Mouse (Mus musculus) T-helper 2 cell (primary cell): ENCODE results near the gene Selenow.

Source experiments
- in situ Hi-C: fragments of 300-600 bp; cut with MboI, MseI; formaldehyde crosslinking; loops from one replicate; pipeline ENCODE4 v1.15.1; 2025; ENCODE audit warnings: high pct_unique_total_duplicates

The Selenow gene

GRCm38 (mm10) chr7:15922220-15922773 lies at the start of gene Selenow:
TSS of gene Selenow (minus strand) at chr7:15922402.
- in situ Hi-C loops = no loop called here

GRCm38 (mm10) chr7:15969674-15970073 lies 47.5 kb upstream of the Selenow start:
- in situ Hi-C loops = loop anchor here (5.0 kb wide), 2 partner anchors 37 to 43 kb away; no protein-coding TSS in a partner anchor

GRCm38 (mm10) chr7:15968322-15968721 lies 46.1 kb upstream of the Selenow start:
- in situ Hi-C loops = no loop called here

DNA sequence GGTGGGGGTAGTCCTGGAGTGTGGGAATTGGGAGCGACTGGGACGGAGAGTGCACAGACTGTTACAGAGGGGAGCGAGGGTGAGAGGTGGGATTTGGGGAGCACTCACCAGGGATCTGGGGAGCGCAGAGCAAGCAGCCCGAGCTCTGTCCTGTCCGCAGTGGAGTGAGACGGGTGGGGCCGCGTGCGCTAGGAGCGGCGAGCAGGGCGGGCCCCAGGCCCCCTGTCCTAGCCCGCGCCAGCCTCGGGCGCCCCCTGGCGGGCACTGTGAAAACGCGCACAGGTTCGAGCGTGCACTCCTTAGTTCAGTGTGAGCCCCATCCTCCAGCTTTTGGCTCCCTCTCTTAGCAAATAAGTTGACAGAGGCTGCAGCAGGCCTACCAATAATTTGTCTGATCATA lies 45.1 kb upstream of the Selenow start, which contains the start of gene Ehd2:
Ehd2 (minus strand) TSS at position 256 of the 400 bp plus-strand sequence.
- in situ Hi-C loops = no loop called here

GRCm38 (mm10) chr7:15966489-15966888 lies 44.3 kb upstream of the Selenow start:
- in situ Hi-C loops = no loop called here

DNA sequence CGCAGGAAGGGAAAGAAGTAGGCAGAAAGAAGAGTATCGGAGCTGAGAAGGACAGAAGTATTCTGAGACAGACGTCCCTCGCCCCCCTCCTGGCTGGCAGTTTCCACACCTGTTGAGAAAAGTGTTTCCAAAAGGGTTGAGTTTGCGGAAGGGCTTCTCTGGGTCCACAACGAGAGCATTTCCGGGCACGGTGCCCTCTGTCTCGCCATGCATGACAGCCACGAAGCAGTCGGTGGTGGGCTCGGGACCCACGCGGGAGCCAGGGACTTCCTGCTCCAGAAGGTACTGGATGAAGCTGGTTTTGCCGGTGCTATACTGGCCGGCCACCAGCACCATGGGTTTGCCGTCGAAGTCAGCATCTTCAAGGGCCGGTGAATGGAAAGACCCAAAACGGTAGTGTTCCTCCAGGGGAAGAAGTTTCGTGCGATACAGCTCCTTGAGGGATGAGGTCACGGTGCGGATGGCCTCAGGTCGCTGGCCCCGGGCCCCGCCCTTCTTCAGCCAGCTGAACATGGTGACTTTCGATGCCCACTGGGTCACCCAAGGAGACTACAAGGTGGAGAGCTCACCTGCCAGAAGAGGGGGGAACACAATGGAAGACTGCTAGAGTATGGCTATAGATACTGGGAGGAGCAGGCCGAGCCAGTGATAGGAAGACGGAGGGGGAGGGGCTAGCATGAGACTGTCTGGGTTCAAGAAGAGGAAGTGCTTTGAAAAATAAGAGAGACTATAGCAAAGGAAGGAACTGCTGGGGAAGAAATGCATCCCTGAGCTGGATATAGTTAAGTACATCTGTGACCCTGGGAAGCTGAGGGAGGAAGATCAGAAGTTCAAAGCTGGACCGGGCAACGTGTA lies 41.8 kb upstream of the Selenow start:
- in situ Hi-C loops = no loop called here

- in situ Hi-C loops = no loop called here
Observed at GRCm38 (mm10) chr7:15962311-15963288, 40.4 kb upstream of the Selenow start.

DNA sequence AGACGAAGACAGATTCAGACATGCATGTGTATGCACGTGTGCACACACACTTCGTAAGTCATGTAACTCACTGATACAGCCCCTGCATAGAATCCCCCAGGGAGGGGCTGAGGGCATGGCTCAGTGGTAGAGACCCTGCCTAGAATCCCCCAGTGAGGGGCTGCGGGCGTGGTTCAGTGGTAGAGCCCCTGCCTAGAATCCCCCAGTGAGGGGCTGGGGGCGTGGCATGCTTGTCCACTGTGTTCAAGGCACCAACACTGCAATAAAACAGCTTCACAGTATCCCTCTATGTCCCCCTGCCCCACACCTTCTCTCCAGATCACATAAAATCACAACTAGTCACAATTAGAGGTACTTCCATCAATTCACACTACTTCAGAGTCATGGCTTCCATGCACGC lies 39.6 kb upstream of the Selenow start:
- in situ Hi-C loops = no loop called here

- in situ Hi-C loops = no loop called here
Observed at GRCm38 (mm10) chr7:15961239-15961638, 39.0 kb upstream of the Selenow start.

- in situ Hi-C loops = no loop called here
Observed at GRCm38 (mm10) chr7:15960691-15961090, 38.5 kb upstream of the Selenow start.

DNA sequence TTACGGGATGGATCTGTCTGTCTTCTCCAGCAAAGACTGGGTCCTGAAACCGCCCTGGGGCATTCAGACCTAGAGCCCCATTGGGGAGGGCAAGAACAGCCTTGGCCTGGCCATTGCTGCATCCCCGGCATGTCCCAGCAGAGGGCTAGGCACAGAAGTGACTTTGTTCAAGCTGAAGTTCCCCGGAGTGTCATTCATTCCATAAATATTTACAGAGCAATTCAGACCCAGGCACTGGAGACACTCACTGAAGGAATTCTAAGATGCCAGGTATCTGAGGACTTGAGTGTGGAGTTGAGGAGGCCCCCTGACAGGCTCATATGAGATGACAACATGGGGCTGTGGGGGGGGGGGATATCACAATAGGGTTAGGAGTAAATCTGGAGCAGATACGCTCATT lies 33.9 kb upstream of the Selenow start:
- in situ Hi-C loops = no loop called here

DNA sequence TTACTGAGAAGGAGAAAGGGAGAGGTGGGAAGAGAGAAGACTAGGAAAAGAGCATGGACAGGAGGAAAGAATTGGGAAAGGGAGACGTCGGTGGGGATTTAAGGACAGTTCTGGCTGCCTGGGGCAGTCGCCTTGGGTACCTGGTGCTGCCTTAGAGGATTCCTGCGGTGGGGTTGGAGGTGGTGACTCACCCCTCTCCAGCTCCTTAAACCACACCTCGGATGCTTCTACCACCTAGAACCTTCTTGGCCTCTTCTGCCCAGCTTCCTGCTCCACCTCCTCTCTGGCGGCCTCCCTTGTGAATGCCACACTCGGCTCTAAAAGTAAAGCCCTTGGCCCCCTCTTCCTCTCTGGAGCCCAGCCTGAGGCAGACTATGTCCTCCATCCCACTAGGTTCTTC lies 33.3 kb upstream of the Selenow start:
- in situ Hi-C loops = no loop called here

GRCm38 (mm10) chr7:15954978-15955443 lies 32.8 kb upstream of the Selenow start:
- in situ Hi-C loops = no loop called here

- in situ Hi-C loops = no loop called here
Observed at GRCm38 (mm10) chr7:15954436-15954835, 32.2 kb upstream of the Selenow start.

GRCm38 (mm10) chr7:15953307-15954074 lies 31.3 kb upstream of the Selenow start:
- in situ Hi-C loops = no loop called here

DNA sequence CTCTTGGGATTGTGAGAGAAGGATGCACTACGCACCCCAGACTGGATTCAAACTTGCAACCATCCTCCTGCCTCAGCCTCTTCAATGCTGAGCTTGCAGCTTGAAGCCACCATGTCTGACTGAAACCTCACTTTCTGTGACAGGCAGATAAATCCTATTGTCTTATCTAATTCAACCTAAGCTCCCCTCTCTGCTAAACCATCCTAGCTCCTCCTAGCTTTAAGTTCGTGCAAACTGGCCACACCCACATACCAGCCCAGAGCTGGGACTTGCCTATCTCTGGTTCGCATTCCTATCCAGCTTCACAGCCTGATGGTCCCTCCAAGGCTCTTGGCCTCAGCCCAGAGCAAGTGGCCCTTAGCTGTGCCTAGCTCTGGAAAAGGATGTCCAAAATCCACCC lies 30.2 kb upstream of the Selenow start:
- in situ Hi-C loops = no loop called here

DNA sequence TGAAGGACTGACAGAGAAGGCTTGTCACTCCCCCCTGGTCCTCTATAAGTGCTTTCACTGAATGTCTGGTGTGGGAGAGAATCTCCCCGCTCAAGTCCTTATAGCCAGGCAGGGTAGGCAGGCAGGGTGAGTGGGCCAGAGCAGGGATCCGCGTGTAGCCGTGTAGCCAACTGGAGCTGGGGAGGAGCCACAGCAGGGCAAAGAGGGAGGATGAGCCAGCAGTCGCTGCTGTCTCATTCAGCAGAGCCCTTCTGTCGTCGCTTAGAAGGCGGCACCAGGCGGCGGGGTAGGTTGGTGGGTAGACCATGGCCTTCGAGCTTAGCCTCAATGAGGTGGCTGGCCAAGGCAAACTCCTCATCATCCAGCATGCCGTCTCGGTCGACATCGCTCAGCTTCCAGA lies 27.8 kb upstream of the Selenow start:
- in situ Hi-C loops = no loop called here

DNA sequence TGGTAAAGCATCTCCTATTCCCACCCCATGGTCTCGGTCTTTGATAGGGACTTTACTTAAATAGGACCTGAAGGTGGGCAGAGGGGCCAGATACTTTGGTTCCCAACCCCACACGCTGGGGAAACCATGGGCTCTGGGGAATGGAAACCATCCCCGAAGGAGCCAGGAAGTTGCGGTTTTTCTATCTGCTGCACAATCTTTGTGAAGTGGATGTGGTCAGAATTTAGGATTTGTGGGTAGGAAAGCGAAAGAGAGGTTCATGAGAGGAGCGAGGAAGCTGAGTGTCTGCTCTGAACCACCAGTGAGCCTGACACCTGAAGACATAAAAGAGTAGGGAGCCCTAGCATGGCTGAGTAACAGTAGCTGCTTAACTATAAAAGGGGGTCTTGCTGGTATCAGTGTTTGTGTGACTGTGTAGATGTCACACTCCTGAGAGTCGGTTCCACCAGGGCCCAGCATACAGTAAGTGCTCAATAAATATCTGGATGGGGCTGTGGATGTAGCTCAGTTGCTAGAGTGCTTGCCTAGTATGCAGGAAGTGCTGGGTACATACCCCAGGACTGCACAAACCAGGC lies 27.1 kb upstream of the Selenow start:
- in situ Hi-C loops = loop anchor here (25.0 kb wide), 1 partner anchor 938 kb away; the partner anchor contains the start of genes Dact3 and Gng8

GRCm38 (mm10) chr7:15948381-15948941 lies 26.3 kb upstream of the Selenow start:
- in situ Hi-C loops = loop anchor here (25.0 kb wide), 1 partner anchor 939 kb away; the partner anchor contains the start of genes Dact3 and Gng8

DNA sequence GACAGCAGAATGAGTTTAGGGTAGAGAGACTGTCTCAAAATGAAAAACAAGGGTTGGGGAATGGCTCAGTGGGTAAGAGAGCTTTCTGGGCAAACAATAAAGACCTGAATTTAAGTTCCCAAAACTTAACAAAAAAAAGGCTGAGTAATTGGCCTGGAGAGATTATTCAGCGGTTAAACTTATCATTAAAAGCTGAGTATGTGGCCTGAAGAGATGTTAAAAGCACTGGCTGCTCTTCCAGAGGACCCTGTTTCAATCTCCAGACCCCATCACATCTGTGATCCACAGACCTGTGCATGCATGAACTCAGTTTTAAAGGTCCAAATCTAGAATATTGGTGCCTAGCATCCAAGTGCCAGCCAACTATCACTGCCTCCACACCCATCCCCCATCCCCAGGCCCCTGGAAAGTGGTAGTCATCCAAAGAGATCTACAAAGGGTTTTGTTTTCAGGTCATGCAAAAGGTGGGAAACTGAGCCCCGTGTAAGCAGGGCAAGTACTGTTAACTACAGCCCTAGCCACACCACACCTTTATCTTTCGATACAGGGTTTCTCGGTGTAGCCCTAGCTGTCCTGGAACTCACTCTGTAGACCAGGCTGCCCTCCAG lies 25.6 kb upstream of the Selenow start:
- in situ Hi-C loops = loop anchor here (25.0 kb wide), 1 partner anchor 940 kb away; the partner anchor contains the start of genes Dact3 and Gng8
